Mouse (Mus musculus) lung, adult 2 months (tissue): ENCODE results near the gene Rbm33.

Source experiments
- CTCF ChIP-seq: fragments of 200-500 bp; IDR thresholded peaks from 2 replicates; pipeline ENCODE4 v1.5.1; 2011; ENCODE audit warnings: mild to moderate bottlenecking, low read length, control low read depth; ENCODE audit not compliant: insufficient read depth
- POLR2A ChIP-seq: fragments of 200-500 bp; IDR thresholded peaks from 2 replicates; pipeline ENCODE4 v1.6.1; 2011; ENCODE audit warnings: low read depth, mild to moderate bottlenecking, control low read depth, low read length, borderline replicate concordance; ENCODE audit errors: extremely low read depth

- TF ChIP-seq CTCF: no peak
- no peak for TF ChIP-seq POLR2A
Observed at GRCm38 (mm10) chr5:28425926-28426325, 109.0 kb downstream of the Rbm33 start.
